Mouse (Mus musculus) cerebellum, adult 8-10 months (tissue): ENCODE measurements around the gene Fndc1.

Experiments
- DNase-seq: peaks from one replicate; pipeline ENCODE4 v3.0.0; 2022

Fndc1 gene

DNA sequence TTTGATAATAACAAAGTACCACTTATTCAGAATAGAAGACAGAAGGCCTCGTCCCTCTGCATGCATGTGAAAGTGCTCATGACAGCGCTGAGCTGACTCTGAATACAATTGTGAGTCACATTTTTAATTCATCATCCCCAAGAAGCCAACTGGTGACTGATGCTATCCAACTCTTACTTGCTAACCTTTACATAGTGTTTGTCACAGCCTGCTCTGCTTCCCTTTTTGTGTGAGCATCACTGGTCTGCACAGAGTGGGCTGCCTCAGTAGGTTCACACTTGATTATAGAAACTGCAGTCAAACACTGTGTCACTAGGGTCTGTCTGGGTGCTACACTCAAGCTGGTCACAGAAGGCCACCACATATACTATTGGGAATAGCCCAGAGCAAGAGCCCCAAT, 10.5 kb downstream of the Fndc1 start:
- no peak for DNase-seq

GRCm38 (mm10) chr17:7814433-7814832, 12.7 kb downstream of the Fndc1 start:
- DNase-seq = no peak

- DNase-seq = no peak
Observed at GRCm38 (mm10) chr17:7808043-7808442, 19.1 kb downstream of the Fndc1 start.

GRCm38 (mm10) chr17:7805105-7805504, 22.0 kb downstream of the Fndc1 start:
- no peak for DNase-seq

DNA sequence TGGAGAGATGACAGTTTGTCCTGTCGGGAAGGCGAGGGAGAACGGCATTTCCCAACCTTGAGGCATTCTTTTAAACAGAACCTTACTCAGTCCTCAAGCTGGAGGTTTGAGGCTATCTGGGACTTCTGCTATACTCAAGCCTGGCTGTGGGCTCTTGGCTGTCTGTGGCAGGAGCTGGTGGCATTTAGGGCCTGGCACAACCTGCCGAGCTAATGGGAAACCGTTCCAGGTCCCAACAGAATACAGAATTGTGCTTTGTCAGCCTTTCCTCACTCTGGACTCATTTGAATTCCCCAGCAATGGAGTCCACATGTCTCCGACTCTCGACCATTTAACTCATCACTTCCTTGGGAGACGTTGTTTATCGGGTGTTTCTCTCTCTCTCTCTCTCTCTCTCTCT, 24.6 kb downstream of the Fndc1 start:
- DNase-seq = no peak

DNA sequence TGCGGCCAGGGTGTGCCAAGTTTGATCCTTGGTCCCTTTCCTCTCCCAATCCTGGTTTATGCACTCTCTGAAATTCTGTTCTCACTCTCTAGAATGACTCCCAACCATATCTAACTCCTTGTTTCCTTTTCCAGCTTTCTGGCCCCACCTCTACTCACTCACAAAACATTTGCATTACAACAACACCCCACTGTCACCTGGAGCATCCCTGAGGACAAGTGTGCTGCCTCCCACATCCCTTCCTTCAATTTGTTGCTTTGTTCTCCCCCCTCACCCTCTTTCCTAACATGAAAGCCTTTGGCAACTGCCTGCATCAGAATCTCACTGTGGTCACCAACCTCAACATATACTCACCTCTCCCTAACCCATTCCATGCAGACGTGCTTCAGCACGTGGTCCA, 27.2 kb downstream of the Fndc1 start:
- DNase-seq = no peak

DNA sequence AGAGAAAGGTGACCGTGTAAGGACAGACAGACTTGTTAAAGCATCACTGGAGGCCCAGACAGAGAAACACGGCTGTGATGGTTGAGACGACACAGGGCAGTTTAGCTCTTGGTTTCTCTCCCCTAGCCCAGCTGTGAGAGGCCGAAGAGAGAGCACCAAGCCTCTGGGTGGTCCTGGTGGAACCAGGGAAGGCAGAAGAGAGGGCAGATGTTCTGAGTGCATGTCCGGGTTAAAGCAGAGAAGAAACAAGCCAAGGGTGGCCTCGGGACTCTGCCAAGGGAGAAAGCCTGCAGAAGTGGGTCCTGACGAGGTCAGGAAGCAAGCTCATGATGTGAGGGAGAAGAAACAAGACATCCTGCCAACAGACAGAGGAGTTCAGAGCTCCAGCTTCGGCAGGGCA, 31.5 kb downstream of the Fndc1 start:
- DNase-seq = no peak

DNA sequence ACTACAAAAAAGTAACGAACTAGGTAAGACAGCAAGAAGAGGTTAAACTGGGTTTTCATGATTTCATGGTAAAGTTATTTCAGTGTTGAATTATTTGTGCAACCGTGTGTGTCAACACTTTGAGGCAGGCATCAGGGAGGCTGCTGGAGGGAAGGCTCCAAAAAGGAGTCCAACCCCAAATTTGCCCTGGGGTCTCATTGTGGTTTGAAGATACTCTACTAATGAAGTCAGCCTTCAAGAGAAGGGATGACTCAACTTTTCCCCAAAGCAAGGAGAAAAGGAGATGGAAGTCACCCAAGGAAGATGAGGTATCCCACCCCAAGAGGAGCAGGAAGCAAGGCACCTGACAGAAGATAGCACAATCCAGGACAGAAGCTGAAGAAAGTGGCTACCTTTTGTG, 31.9 kb downstream of the Fndc1 start:
- no peak for DNase-seq

DNA sequence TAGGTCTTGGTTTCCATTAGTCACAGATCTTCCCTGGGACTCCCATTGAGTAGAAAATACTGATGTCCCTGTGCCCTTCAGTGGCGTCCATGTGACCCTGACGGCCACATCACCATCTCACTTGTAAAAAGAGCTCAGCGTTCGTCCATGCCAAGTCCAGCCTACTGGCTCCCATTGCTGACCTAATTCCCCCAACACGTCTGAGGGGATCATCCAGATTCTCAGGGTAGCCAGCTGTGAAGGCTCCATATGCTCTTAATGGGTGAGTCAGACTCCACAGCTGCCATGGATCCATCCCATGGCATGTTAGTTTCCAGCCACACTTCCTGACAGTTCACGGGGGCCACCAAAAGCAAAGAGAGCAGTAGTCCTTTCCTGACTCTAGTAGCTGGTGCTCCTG, 33.0 kb downstream of the Fndc1 start:
- no peak for DNase-seq

DNA sequence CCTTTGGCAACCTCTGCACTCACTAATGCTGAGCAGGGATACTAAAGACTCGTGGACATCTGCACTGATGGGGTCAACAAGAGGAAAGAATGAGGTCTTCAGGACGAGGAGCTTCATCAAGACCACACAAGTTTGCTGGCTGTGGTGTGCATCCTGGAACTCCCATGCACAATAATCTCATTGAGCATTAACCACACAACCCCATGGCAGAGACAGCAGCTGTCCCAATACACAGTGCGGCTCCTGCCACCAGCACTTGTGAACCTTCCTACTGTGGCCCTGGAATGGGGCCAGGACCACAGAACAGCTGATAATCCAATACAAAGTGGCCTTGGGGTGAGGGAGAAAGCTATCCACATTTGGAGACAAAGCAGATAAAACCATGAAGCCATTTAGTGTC, 36.6 kb downstream of the Fndc1 start:
- no peak for DNase-seq

GRCm38 (mm10) chr17:7774101-7774500, 53.0 kb downstream of the Fndc1 start:
- DNase-seq = no peak

GRCm38 (mm10) chr17:7759786-7760185, 67.3 kb downstream of the Fndc1 start:
- no peak for DNase-seq

DNA sequence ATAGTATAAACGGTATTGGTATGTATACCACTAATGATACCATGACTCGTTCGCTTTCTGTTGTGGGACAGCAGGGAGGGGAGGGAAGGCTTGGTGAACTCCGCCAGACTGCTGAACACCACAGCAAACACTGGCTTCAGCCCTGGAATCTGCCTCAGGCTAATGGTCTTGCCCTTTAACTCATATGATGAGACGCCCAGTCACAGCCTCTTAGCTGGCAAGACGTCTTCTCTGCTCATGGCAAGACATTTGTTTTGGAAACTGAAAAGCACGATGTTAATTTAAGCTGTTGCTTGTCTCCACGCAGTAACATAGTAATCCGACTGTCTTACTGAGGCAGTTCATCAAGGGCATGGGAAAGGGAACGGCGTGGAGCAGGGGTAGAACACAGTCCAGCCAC, 72.1 kb downstream of the Fndc1 start:
- no peak for DNase-seq

GRCm38 (mm10) chr17:7753383-7753782, 73.7 kb downstream of the Fndc1 start:
- DNase-seq = no peak

GRCm38 (mm10) chr17:7749051-7749815, 77.9 kb downstream of the Fndc1 start:
- no peak for DNase-seq

DNA sequence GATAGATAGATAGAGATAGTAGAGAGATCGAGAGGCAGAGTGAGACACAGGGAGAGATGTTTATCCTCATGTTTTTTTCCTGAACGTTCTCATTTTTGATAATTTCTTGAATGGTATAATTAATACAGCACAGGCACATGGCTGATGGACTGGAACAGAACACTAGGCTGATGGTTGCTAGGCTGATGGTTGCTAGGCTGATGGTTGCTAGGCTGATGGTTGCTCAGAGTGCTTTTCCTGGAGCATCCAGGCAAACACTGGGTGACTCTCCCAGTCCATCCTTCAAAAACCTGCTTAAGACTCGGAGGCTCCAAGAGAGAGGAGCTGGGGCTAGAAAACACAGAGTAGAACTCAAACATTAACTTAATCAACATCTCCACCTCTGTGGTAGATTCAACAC, 80.3 kb downstream of the Fndc1 start:
- no peak for DNase-seq

DNA sequence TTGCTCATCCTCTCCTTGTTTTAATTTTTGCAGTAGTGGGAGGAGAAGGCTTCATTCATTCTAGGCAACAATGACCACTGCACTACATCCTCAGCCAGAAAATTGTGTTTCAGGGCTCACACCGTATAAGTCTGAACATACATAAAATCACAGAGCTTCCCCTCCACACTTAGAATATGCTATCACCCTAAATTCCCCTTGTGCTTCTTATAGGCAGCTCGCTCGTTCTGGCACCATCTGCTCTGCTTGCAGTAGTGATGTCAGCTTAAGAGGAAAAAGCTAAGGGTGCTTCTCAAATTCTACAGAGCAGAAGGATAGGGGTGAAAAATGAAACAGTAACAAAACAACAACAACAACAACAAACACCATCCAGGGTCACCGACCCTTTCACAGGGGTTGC, 82.1 kb downstream of the Fndc1 start:
- no peak for DNase-seq

- no peak for DNase-seq
Observed at GRCm38 (mm10) chr17:7740988-7741387, 86.1 kb downstream of the Fndc1 start.

- DNase-seq = no peak
Observed at GRCm38 (mm10) chr17:7722991-7723390, 104.1 kb downstream of the Fndc1 start.

DNA sequence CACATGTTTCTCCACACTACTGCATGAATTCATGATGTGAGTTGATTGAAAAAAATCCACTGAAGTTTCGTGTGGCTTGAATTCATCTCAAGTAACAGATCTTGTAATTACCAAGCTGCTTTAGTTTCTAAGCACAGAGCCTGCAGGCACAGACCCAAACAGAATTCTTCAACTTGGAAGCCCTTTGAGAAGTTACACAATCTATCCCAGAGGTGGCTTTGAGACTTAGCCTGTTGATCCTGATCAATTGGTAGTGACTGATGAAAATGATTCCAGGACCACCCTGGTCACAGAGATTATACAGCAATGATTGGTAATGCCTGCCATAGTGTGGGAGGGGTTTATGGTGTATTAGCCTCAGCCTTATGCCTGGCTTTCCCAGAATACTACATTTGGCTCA, 108.2 kb downstream of the Fndc1 start:
- no peak for DNase-seq

DNA sequence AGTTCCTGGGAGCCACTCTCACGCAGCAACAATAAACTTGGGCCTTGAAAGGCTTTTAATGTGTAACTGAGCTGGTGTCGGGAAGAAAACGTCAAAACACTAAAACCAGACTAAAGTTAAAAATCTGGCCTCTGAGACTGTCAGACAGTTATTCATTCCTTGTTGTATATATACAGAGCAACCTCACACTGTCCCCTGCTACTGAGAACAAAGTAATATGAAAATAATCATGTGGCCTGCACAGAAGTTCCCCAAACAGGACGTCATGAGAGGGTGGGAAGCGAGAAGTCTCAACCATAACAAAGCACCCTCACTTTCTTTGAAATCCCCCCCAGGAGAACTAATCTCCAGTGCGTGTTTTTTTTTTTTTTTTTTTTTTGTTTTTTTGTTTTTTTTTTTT, 109.2 kb downstream of the Fndc1 start:
- no peak for DNase-seq

DNA sequence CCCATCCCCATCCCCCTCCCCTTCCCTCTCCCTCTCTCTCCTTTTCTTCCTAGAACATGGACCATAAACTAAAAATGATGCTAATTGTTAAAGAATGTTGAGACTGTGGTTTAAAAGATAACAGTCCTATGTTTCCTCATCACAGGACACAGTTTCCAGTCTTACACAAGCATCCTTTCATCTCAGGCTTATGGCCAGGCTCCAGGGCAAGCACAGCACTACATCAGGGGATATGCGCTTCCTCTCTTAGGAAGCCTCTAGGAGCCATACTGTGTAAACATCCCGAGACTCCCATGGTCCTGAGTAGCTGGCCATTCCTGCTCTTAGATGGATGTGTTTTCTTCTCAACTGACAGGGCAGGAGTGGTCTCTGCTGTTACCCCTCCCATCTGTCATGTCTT, 114.1 kb downstream of the Fndc1 start:
- no peak for DNase-seq

- DNase-seq = no peak
Observed at GRCm38 (mm10) chr17:7707073-7707472, 120.0 kb downstream of the Fndc1 start.

DNA sequence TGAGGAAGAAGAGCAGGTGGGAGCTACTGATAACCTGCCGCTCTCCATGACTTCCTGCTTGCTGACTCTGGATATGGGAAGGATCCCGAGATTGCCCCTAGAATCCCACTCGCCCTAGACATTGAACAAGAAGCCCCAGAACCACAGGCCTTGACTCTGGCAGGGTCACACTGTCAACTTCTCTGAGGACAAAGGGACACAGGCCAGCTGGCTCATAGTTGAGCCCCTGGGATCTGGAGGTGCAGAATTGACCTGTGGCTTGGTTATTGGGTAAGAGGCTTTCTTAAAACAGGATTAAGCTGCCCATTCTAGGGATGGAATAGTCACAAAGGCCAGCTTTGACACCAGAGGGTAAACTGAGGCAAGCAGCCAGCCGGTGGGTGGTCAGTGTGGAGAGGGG, 136.8 kb downstream of the Fndc1 start:
- no peak for DNase-seq
